Mouse (Mus musculus): Measurements from ENCODE around the gene Rrad.

- TF ChIP-seq CTCF (IDR thresholded peaks at IDR 0.05; ENCODE audit: extremely low read depth, insufficient read depth, low read length) (no peak), POLR2A (IDR thresholded peaks at IDR 0.05; ENCODE audit: extremely low read depth, insufficient read depth, low read length) (no peak)
These were observed 32.6 kb downstream of the Rrad start for GRCm38 (mm10) chr8:104598496-104598895.
